Mouse (Mus musculus): ENCODE measurements around the gene Tifab. TPM values are rescaled to one million over a fixed set of nuclear protein-coding genes. Genes with fewer than 3 reads are reported as not detected.

The Tifab gene
- polyA plus RNA-seq, 1 experiment from 2014 or later = 0.72 TPM

DNA sequence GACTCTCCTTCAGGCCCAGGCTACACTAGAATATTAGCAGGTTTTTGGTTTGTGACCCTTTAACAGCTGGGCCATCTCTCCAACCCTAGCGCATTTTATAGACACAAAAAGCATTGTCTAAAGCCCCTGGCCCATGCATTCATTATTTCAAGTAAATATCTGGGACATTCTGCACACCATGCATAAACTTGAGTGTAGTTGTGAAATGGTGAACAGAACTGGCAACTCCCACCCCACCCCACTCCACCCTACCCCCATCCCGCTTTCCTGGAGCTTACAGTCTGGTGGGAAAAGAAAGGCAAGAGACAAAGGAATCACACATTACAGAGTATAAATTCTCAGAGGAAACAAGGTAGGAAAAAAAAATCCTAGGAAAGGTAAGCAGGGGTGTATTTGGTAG is 42.5 kb downstream of the Tifab start, which contains the start of gene H2afy:
Gene H2afy, minus strand, starts transcription at position 162 of the 400 bp plus-strand sequence.
- 94% methylated on average over 2 of the region's 2 CpGs for WGBS
- H3K4me1 ChIP-seq (replicated peaks) = peaks cover 43% of the 10 kb centered on the region

DNA sequence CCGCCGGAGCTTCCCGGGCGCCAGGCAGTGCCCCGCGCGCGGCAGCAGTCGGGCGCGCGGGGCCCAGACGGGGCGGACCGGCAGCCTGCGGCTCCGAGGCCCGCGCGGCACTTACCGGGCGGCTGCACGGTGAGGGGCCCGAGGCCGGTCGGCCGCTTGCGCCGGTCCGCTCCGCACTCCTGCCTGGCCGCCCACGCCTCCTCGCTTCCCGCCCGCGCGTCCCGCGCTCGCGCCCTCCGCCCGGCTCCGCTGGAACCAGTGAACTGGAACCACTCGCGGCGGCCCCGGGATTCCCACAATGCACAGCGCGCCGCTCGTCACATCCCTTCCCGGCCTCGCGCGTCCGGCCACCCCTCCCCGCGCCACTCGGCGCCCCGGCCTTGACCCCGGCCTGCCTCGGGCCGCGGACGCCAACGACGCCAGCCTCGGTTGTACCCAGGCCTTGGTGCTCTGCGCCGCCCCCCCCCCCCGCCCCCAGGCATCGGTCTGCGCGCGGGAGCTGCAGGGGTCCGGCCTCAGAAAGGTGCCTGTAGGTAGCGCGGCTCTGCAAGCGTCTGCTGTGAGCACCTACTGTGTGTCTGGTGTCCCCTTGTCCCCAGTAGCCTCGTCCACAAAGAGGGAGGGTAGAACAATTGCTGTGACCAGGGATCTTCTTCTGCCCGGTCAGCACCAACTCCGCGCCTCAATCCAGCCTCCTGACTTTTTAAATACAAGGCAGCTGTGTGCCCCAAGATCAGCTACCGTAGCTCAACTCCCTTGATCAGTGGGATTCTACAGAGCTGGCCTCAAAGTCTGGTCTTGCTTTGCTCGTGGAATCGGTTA is 43.2 kb downstream of the Tifab start:
- Histone ChIP-seq H3K9ac (peak overlapping the region; percentile 98), H3K36me3 (peaks cover 6% of the 10 kb centered on the region; the same call in 1 of the 2 replicates), H3K9me3 (replicated peaks) (no peaks in the 10 kb centered on the region), H3K4me3 (peak overlapping the region; percentile 77), H3K27me3 (replicated peaks) (no peaks in the 10 kb centered on the region), H3K4me2 (peak overlapping the region; percentile 96), H3K27ac (ENCODE audit: poor library complexity, severe bottlenecking) (peak overlapping the region; percentile 78), H3K4me1 (replicated peaks) (peaks cover 49% of the 10 kb centered on the region)
- WGBS = 1% methylated on average over 89 of the region's 89 CpGs
- ATAC-seq (ENCODE audit: insufficient number of reproducible peaks, low FRiP score) = peak; percentile 84

More for the DNA sequence above, 42.5 kb downstream of the Tifab start, which contains the start of gene H2afy:
- Histone ChIP-seq H3K4me2 (peak within 1 kb of the TSS; percentile 96), H3K4me3 (peak within 1 kb of the TSS; percentile 77), H3K9ac (peak within 1 kb of the TSS; percentile 98), H3K9me3 (replicated peaks) (no peaks in the 10 kb centered on the region), H3K27ac (ENCODE audit: poor library complexity, severe bottlenecking) (peak within 1 kb of the TSS; percentile 78), H3K36me3 (no peaks in the 10 kb centered on the region; the same call in 1 of the 2 replicates), H3K27me3 (replicated peaks) (no peaks in the 10 kb centered on the region)
- ATAC-seq (ENCODE audit: insufficient number of reproducible peaks, low FRiP score) = no peak

DNA sequence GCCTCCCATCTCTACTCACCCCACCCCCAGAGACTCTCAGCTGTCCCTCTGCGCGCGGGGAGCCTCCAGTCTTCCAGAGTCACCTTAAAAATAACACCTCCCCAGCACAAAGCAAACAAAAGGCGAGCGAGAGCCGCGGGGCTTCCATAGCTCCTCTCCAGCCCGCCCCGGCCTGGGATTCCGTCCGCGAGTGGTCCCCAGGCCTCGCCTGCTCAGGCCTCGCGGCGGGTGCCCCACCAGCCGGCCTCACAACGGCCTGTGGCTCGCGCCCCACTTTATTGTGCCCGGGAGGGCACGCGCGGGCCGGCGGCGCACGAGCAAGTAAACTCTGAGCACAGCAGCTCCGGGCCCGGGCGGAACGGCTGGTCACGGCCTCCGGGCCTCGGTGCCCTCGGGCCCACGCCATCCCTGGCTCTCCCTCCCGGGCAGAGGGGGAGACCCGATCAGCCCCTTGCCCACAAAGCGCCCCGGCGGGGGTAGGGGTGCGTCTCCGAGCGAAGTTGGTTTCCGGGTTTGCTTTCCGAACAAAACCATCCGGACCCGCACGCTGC is 44.0 kb downstream of the Tifab start:
- no peak for ATAC-seq (ENCODE audit: insufficient number of reproducible peaks, low FRiP score)
- under 1% methylated on average over 49 of the region's 50 CpGs for WGBS
- H3K27ac ChIP-seq (ENCODE audit: poor library complexity, severe bottlenecking) = peak overlapping the region; percentile 78

DNA sequence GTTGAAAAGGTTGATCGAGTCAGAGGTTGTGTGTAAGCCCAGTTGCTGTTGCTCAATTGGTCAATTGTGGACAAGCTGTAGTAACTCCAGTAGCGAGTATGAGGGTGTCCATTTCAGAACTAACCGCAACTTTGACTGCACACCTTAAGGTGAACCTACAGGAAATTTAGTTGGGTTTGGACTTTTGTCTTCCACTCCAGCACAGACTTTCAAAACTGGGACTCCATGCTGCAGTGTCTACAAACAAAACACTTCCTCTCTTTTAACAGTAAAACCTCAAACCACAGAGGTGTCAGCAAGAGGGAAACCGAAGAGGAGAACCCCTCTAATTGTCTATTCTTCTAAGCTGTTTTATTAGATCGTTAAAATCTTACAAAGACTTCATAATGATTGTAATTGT is 44.7 kb downstream of the Tifab start:
- peaks cover 13% of the 10 kb centered on the region for H3K36me3 ChIP-seq
- peak overlapping the region; percentile 77 for H3K4me3 ChIP-seq
- H3K27ac ChIP-seq (ENCODE audit: poor library complexity, severe bottlenecking) = no peak overlapping the region
- H3K9ac ChIP-seq = peak overlapping the region; percentile 98
- ATAC-seq (ENCODE audit: insufficient number of reproducible peaks, low FRiP score) = no peak
- 57% methylated on average over 5 of the region's 5 CpGs for WGBS
- H3K4me1 ChIP-seq (replicated peaks) = peaks cover 49% of the 10 kb centered on the region
- no peaks in the 10 kb centered on the region for H3K27me3 ChIP-seq (replicated peaks)
- no peaks in the 10 kb centered on the region for H3K9me3 ChIP-seq (replicated peaks)
- peak overlapping the region; percentile 96 for H3K4me2 ChIP-seq

More for the DNA sequence above, 44.0 kb downstream of the Tifab start:
- H3K4me2 ChIP-seq = peak overlapping the region; percentile 96
- H3K27me3 ChIP-seq (replicated peaks) = no peaks in the 10 kb centered on the region
- H3K9ac ChIP-seq = peak overlapping the region; percentile 98
- H3K4me1 ChIP-seq (replicated peaks) = peaks cover 52% of the 10 kb centered on the region
- peaks cover 12% of the 10 kb centered on the region for H3K36me3 ChIP-seq
- H3K9me3 ChIP-seq (replicated peaks) = no peaks in the 10 kb centered on the region
- peak overlapping the region; percentile 77 for H3K4me3 ChIP-seq

DNA sequence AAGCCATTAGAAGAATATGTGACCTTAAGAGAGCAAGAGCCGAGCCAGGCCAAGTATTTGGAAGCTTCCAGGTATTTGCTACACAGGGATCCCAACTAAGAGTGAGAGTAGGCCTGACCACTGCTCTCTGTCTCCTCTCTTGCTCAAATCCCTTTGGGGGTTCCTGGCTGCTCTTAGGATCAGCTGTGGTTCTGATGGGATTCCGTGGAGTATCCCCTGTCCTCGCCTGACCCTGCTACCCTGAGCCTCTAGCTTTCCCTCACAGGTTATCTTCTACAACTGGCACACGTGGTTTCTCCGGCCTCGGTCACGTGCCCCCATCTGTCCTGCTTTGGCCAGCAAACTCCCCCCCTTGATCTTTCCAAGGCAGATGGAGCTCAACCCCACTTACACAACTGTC is 45.7 kb downstream of the Tifab start:
- Histone ChIP-seq H3K4me2 (peak overlapping the region; percentile 96), H3K9me3 (replicated peaks) (no peaks in the 10 kb centered on the region), H3K4me3 (no peak overlapping the region), H3K36me3 (peaks cover 19% of the 10 kb centered on the region), H3K27me3 (replicated peaks) (no peaks in the 10 kb centered on the region), H3K9ac (peak overlapping the region; percentile 55), H3K4me1 (replicated peaks) (peaks cover 49% of the 10 kb centered on the region), H3K27ac (ENCODE audit: poor library complexity, severe bottlenecking) (0 out of 2 replicates have a peak overlapping the region, but pooled peaks have one; percentile 1)
- ATAC-seq (ENCODE audit: insufficient number of reproducible peaks, low FRiP score) = no peak
- 61% methylated on average over 7 of the region's 7 CpGs for WGBS

DNA sequence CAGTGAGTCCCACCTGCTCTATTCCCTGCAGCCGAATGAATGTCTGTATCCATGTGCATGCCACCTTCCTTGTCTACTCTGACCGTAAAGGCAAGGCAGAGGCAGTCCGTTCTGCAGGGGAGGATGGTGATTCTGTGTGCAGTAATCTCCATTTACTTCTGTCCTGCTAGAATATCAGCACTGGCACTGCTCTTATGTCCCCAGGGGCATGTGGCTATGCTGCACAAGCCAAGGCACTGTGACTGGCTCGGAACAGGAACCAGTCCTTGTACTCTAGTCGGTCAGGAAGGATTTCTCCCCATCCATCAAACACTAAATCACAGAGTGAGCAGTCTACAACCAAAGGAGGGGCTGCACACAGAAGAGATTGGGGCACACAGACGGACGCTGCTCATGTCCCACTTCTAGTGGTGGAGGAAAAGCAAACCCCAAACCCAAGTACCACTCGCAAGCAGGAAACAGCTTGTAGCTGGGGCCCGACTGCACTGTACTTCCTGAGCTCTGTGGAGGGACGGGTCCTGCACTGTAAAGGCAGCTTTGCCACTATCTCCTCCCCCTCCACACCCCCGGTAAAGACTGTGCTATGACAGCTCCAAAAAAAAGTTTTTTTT is 46.3 kb downstream of the Tifab start:
- no peaks in the 10 kb centered on the region for H3K9me3 ChIP-seq (replicated peaks)
- no peak overlapping the region for H3K27ac ChIP-seq (ENCODE audit: poor library complexity, severe bottlenecking)
- H3K27me3 ChIP-seq (replicated peaks) = no peaks in the 10 kb centered on the region
- 65% methylated on average over 11 of the region's 11 CpGs for WGBS
- peaks cover 49% of the 10 kb centered on the region for H3K4me1 ChIP-seq (replicated peaks)
- H3K4me2 ChIP-seq = peak overlapping the region; percentile 34
- no peak for ATAC-seq (ENCODE audit: insufficient number of reproducible peaks, low FRiP score)
- H3K36me3 ChIP-seq = peaks cover 24% of the 10 kb centered on the region
- H3K9ac ChIP-seq = no peak overlapping the region
- no peak overlapping the region for H3K4me3 ChIP-seq

DNA sequence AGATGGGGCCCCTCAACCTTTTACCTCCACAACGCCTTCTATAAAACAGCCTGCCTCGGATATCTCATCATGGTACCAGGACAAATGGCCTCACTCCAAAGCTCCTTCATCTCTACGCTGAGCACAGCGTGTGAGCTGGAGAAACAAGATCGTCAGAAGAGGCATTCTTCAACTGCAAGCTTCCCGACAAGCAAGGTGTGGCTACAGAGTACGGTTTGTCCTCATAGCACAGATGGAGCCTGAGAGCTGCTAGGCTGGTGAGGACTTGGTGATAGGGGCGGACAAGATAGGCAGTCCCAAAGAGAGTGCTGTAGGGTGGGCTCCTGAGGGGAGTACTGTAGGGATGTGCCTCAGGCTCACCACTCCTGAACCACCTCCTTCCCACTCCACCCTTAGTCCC is 48.1 kb downstream of the Tifab start:
- Histone ChIP-seq H3K9ac (no peak overlapping the region), H3K9me3 (replicated peaks) (no peaks in the 10 kb centered on the region), H3K4me2 (no peak overlapping the region), H3K36me3 (peaks cover 43% of the 10 kb centered on the region), H3K4me1 (replicated peaks) (peaks cover 40% of the 10 kb centered on the region), H3K27me3 (replicated peaks) (no peaks in the 10 kb centered on the region), H3K4me3 (no peak overlapping the region), H3K27ac (ENCODE audit: poor library complexity, severe bottlenecking) (no peak overlapping the region)
- no peak for ATAC-seq (ENCODE audit: insufficient number of reproducible peaks, low FRiP score)
- WGBS = 70% methylated on average over 8 of the region's 8 CpGs

DNA sequence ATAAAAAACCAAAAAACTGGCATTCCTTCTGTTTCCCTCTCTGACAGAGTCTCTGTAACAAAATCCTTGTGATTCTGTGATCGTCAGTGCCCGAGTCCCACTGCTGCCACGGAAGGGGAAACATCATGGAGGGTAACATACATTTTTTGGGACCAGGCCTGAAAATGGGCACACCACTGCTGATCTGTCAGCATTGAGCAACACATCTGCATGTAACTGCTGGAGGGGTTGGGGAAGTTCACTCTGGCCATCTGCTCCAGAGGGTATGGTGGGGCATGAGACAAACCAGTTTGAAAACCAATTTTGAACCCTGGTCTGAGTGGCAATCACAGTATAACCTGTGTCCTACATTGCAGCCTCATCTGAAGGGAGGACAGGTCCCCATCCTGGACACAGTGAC is 49.1 kb downstream of the Tifab start:
- Histone ChIP-seq H3K4me3 (no peak overlapping the region), H3K27me3 (replicated peaks) (no peaks in the 10 kb centered on the region), H3K27ac (ENCODE audit: poor library complexity, severe bottlenecking) (no peak overlapping the region), H3K36me3 (peaks cover 53% of the 10 kb centered on the region), H3K9me3 (replicated peaks) (no peaks in the 10 kb centered on the region), H3K9ac (no peak overlapping the region), H3K4me2 (no peak overlapping the region), H3K4me1 (replicated peaks) (peaks cover 40% of the 10 kb centered on the region)
- ATAC-seq (ENCODE audit: insufficient number of reproducible peaks, low FRiP score) = no peak
- 90% methylated on average over 3 of the region's 3 CpGs for WGBS

DNA sequence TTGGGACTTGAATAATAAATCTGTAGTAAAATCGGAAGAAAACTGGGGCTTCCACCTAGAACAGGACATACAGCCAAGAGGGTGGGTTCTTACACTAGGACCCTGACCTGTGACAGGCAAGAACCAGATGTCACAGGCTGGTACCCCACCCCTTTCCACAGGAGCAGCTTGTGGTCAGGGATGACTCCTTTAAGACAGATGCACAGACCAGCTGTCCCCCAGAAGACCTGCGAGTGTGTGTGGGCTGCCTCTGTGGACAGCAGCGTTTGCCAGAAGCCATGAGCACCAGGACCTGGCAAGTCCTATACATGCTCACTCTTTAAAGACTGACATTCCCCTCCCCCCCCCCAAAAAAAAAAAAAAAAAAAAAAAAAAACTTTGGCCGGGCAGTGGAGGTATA is 49.7 kb downstream of the Tifab start:
- H3K36me3 ChIP-seq = peaks cover 59% of the 10 kb centered on the region
- ATAC-seq (ENCODE audit: insufficient number of reproducible peaks, low FRiP score) = no peak
- no peak overlapping the region for H3K4me2 ChIP-seq
- H3K4me1 ChIP-seq (replicated peaks) = peaks cover 35% of the 10 kb centered on the region
- H3K9ac ChIP-seq = no peak overlapping the region
- no peak overlapping the region for H3K4me3 ChIP-seq
- H3K27me3 ChIP-seq (replicated peaks) = no peaks in the 10 kb centered on the region
- H3K27ac ChIP-seq (ENCODE audit: poor library complexity, severe bottlenecking) = no peak overlapping the region
- no peaks in the 10 kb centered on the region for H3K9me3 ChIP-seq (replicated peaks)
- 87% methylated on average over 4 of the region's 4 CpGs for WGBS

DNA sequence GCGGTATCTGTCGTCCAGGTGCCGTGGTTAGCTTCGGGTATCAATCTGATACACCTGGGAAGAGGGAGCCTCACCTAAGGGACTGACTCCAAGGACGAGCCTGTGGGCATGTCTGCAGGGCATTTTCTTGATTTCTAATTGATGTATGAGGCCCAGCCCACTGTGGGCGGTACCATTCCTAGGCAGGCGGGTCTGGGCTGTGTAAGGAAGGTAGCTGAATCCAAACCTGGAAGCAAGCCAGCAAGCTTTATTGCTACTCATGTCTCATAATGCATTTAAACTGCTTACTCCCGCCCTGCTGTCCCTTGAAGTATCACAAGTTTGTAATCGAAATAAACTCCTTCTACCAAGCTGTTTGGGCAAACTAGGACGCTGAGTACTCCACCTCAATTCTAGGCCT is 53.1 kb downstream of the Tifab start:
- Histone ChIP-seq H3K27me3 (replicated peaks) (no peaks in the 10 kb centered on the region), H3K9ac (no peak overlapping the region), H3K9me3 (replicated peaks) (no peaks in the 10 kb centered on the region), H3K4me3 (no peak overlapping the region), H3K36me3 (peaks cover 85% of the 10 kb centered on the region), H3K4me1 (replicated peaks) (peaks cover 9% of the 10 kb centered on the region), H3K27ac (ENCODE audit: poor library complexity, severe bottlenecking) (no peak overlapping the region), H3K4me2 (no peak overlapping the region)
- ATAC-seq (ENCODE audit: insufficient number of reproducible peaks, low FRiP score) = no peak
- 90% methylated on average over 10 of the region's 10 CpGs for WGBS
